Mouse (Mus musculus): Measurements from ENCODE around the gene Dntt.

Dntt gene

DNA sequence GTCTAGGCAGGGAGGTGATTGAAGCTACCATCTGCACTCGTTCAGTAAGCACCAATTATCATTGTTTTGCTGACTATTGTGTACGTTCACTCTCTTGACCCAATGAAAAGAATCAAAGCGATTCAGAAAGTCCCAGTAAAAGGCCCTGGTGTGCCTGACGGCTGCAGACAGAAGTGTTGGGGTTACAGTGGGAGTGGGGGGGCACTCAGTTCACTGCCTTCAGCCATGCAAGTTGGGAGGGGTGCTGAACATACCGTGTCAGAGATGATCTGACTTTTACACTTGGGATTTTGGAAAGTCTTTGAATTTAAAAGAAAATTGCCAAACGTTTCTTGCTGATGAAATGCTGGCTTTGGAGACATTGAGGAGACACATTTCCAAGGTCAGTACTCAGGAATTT lies 1.1 kb downstream of the Dntt start:
- no peak for TF ChIP-seq GATA4 (IDR thresholded peaks at IDR 0.05; ENCODE audit: insufficient replicate concordance, low read length)

GRCm38 (mm10) chr19:41031009-41031408 lies 1.9 kb downstream of the Dntt start:
- TF ChIP-seq GATA4 (IDR thresholded peaks at IDR 0.05; ENCODE audit: insufficient replicate concordance, low read length), result peak; percentile 8; the same call in 1 of the 2 replicates

GRCm38 (mm10) chr19:41031869-41032268 lies 2.8 kb downstream of the Dntt start:
- no peak for TF ChIP-seq GATA4 (IDR thresholded peaks at IDR 0.05; ENCODE audit: insufficient replicate concordance, low read length)

DNA sequence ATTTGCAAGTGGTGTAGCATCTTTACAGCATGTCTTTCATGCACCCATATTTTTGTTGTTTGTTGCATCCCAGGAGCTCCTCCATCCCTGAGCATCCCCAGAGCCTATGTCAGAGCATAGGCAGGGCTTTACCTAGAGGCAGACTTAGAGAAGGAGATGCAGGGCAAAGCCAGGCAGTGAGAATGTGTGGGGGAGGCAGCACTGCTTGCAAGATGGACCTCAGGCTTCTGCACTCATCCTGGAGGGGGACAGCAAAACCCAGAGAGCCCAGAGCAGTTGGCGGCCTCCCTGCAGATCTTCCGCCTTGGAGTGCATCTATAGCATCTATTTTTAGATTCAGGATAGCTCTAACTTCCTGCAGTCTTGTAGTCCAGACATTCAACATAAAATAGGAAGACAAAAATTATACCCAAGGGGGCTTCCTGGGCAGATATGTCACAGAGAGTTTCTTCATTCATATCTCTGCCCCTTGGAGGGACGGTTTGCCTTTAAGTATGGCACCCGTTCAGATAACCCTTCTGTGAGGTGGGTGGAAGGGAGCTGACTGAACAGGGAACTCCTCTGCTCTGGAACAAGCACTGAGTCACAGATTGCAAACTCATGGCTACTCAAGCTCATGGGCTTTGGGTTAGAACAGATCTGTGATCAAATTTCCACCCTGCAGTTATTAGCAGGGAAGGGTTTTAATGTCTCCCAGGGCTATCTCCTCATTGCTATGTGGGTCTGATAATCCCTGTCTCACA lies 6.9 kb downstream of the Dntt start:
- TF ChIP-seq GATA4 (IDR thresholded peaks at IDR 0.05; ENCODE audit: insufficient replicate concordance, low read length), result no peak

DNA sequence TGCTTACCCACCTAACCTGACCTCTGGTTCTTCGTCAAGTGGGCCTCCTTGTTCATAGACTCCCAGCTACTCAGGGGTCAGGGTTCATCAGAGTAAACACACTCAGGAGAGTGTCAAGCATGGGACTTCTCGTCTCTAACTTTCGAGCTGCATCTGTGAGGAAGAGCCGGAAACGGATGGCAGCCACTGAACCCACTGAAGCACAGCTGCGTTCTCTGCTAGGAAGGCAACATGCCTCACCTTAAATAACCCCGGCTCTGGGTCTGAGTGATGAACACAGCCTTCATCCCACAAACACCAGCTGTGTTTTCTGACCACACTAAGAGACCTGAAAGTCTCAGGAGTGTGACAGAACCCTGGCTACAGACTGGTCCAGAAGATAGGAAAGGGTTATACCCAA lies 10.0 kb downstream of the Dntt start:
- TF ChIP-seq GATA4 (IDR thresholded peaks at IDR 0.05; ENCODE audit: insufficient replicate concordance, low read length), result no peak

DNA sequence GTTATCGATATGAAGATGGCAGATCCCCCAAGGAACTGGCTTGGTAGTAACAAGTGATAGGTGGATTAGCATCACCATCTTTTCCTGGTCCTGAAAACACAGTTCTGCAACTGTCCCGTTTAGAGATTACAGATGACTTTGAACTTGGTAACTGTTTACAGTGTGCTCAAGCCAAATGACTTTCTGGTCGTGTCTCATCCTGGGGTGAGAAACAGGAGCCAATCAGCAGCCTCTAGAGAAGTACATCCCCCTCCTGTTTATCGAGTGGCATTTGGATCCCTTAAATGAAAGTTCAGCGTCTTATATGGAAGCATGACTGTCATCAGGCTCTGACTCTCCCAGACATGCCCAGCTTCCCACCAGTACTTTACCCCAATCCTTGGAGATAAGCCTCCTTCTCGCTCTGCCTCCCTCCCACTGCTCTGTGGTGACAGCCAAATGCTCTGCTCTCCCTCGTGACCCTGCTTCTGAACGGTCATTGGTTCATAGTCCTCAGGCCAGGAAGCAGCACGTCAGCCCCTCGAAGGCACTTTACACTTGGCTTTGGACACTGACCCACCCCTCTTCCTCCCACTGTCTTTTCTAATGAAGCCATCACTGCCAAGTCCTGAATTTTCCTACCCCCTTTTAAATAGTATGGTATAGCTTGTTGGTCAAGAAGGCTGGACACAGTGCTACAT lies 16.2 kb downstream of the Dntt start:
- no peak for TF ChIP-seq GATA4 (IDR thresholded peaks at IDR 0.05; ENCODE audit: insufficient replicate concordance, low read length)

DNA sequence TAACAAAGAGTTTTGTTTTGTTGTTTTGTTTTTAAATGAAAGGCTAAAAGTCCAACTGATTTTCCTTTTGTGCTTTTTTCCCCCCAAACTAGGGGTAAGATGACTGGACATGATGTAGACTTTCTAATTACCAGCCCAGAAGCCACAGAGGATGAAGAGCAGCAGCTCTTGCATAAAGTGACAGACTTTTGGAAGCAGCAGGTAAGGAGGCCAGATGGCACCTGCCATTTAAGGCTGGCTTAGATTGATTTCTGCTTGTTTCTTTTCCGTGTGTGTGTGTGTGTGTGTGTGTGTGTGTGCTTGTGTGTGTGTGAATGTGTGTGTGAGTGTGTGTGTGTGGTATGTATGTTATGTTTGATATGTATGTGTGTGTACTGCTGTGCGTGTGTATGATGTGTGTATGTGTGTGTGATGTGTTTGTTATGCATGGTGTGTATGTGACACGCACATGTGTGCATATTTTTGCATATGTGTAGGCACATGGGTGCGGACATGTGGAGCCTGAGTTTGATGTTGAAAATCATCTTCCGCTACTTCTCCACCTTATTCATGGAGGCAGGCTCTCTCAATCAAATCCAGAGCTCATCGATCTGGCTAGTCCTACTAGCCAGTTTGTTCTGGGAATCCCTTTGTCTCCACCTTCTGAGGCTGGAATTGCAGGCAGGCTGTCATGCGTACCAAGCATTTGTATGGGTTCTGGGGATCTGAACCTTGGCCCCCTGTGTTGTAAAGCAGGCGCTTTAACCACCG lies 18.5 kb downstream of the Dntt start:
- TF ChIP-seq GATA4 (IDR thresholded peaks at IDR 0.05; ENCODE audit: insufficient replicate concordance, low read length), result no peak

DNA sequence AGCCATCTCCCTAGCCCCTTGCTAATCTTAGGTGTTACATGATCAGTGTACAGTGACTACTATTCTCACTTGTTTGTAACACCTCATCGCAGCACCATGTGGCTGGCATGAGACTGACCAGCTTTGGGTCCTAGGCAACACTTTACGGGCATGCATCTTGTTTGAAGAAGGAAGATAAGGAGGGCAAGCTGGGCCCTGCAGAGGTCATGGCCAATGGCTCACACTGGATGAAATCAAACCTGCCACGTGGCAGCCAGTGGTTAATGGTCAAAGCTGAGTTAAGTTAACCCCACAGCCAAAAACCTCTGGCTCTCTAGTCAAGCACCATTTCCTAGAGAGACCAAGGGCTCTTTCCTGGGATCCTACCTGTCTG lies 19.1 kb downstream of the Dntt start:
- TF ChIP-seq GATA4 (IDR thresholded peaks at IDR 0.05; ENCODE audit: insufficient replicate concordance, low read length), result peak; percentile 90; the same call in 1 of the 2 replicates

DNA sequence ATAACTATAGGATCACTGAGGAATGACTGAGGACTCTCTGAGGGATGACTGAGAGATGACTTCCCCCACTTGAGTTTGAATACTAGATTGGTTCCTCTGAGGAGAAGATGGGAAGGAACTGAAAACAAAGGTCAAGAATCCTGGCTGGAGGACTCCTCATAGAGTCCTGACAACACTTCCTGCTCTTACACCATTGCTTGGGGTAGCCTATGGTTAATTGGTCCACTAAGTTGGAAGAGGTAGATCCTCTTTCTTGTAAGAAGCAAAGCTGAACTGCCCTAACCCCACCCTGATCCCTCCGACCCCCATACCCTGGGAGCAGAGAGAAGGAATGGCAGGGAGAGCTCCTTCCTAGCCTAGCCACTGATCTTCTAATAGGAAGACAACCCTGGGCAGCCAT lies 22.6 kb downstream of the Dntt start:
- TF ChIP-seq GATA4 (IDR thresholded peaks at IDR 0.05; ENCODE audit: insufficient replicate concordance, low read length), result no peak

DNA sequence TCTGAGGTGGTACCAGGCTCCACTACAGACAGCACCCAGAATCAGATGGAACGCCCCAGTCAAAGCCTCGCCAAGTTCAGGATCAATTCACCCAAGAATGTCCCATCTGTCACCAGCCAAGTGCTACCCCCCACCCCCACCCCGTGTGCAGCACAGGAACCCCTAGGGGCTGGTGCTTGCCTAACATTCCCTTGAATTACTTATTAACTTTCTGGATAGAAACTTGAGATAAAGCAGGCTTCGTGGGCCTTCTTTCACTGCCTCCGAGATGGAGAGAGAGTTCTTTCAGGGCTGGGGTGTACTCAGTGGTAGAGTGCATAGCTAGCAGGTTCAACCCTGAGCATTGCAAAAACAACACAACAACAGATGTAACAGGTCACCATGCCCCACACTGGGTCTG lies 23.2 kb downstream of the Dntt start:
- no peak for TF ChIP-seq GATA4 (IDR thresholded peaks at IDR 0.05; ENCODE audit: insufficient replicate concordance, low read length)

DNA sequence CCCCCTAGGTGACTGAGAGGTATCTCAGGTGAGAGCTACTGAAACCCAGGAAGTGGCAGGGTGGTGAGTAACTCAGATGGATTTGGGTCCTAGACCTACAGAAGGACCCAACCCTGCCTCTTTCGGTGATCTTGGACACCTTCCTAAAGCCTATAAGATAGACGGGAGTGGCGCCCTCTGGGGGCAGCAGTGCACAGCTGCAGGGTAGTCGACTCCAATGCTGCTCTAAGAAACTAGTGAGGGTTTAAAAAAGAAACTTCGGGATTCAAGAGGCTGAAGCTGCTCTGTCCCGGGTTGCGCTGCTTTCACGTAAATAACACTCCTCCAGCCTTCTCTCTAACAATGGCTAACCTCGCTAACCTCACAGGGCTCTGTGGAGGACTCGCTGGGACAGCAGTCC lies 24.5 kb downstream of the Dntt start:
- TF ChIP-seq GATA4 (IDR thresholded peaks at IDR 0.05; ENCODE audit: insufficient replicate concordance, low read length), result no peak

DNA sequence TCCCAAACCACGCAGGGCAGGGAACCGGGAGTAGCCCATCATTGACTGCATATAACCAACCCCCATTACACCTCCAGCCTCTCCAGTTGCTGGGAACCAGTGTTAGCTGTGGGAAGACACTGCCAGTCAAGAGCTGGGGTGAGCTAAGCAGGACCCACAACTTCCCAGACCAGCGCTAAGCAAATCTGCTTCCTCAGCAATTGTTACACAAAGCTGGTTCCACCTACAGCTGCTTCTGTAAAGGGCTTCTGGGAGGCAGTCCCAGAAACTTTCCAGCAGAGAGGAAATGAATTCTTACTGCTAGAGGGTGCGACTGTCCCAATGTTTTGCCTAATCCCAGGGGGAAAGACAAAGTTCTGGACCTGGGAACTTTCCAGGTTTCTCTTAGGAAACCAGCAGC lies 25.6 kb downstream of the Dntt start:
- TF ChIP-seq GATA4 (IDR thresholded peaks at IDR 0.05; ENCODE audit: insufficient replicate concordance, low read length), result no peak

- TF ChIP-seq GATA4 (IDR thresholded peaks at IDR 0.05; ENCODE audit: insufficient replicate concordance, low read length), result no peak
Measured at GRCm38 (mm10) chr19:41071500-41071899, 42.4 kb downstream of the Dntt start.

GRCm38 (mm10) chr19:41073746-41074455 lies 44.8 kb downstream of the Dntt start:
- TF ChIP-seq GATA4 (IDR thresholded peaks at IDR 0.05; ENCODE audit: insufficient replicate concordance, low read length), result no peak

GRCm38 (mm10) chr19:41076906-41077305 lies 47.8 kb downstream of the Dntt start, which contains the start of gene Opalin:
Opalin (minus strand) TSS chr19:41077113.
- no peak for TF ChIP-seq GATA4 (IDR thresholded peaks at IDR 0.05; ENCODE audit: insufficient replicate concordance, low read length)

All from liver, adult (tissue).